Comparison of ENCODE assay signal across 7 mouse cellular contexts in the genomic region with DNA sequence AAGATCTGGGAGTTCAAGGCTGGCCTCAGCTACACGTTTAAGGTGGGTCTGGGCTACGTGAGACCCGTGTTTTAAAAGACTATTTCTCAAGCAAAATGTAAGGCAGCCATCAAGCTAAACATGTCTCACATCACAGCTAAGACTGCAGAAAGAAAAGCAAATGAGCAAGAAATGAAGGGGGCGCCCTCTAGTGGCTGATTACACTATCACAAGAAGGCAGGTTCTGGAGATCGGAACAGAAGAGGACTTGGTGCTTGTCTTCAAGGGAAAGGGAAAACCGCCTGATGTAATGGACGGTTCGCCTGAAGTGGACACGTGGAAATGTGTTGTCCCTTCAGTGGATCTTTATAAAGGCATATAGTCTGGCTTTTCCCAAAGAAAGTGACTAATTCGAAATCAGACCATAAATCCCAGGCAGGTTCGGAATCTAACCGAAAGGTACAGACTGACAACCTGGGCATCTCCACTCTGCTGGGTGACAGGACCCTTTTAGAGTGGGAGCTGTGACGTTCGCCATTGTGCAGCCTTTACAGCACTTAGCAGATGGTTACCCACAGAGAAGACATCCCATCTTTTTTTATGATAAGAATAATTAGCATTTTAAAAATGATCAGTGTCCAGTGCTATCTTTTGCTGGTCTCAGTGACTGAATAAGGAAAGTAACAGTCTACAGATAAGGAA. TPM values are rescaled to one million over a fixed set of nuclear protein-coding genes. Genes with fewer than 3 reads are reported as not detected.
A peak's percentile ranks its signal among the peaks of the same experiment; 100 is the strongest.
DNase-seq lines count a peak whose midpoint lies in the region; ATAC-seq and TF ChIP-seq lines count a peak whose summit lies in the region.

No protein-coding gene starts in this region.

- POLR2A ChIA-PET in Patski (lab: Charles Lee) = no interaction called here

- no peaks in the 10 kb centered on the region for H3K9me3 ChIP-seq in forebrain, embryonic 14.5 days (replicated peaks; ENCODE audit: control insufficient read depth, low read length)
- no peaks in the 10 kb centered on the region for H3K9me3 ChIP-seq in hindbrain, embryonic 13.5 days
- no peaks in the 10 kb centered on the region for H3K9me3 ChIP-seq in midbrain, embryonic 11.5 days (ENCODE audit: control insufficient read depth, low read length)

- no peak overlapping the region for H3K27ac ChIP-seq in forebrain, embryonic 14.5 days (ENCODE audit: low read depth, low read length)
- no peak overlapping the region for H3K27ac ChIP-seq in hindbrain, embryonic 13.5 days
- H3K27ac ChIP-seq in midbrain, embryonic 11.5 days (ENCODE audit: low read depth, low read length) = no peak overlapping the region

- H3K4me2 ChIP-seq in forebrain, embryonic 14.5 days (ENCODE audit: low read length) = 0 out of 2 replicates have a peak overlapping the region, but pooled peaks have one; percentile 3
- H3K4me2 ChIP-seq in hindbrain, embryonic 13.5 days = no peak overlapping the region
- H3K4me2 ChIP-seq in midbrain, embryonic 11.5 days = no peak overlapping the region

- peak; percentile 81 for TF ChIP-seq CTCF in Patski (IDR thresholded peaks at IDR 0.05)

- H3K4me1 ChIP-seq in forebrain, embryonic 14.5 days (ENCODE audit: control insufficient read depth, insufficient read depth, low read length) = no peaks in the 10 kb centered on the region
- H3K4me1 ChIP-seq in hindbrain, embryonic 13.5 days (replicated peaks) = peaks cover 5% of the 10 kb centered on the region
- H3K4me1 ChIP-seq in midbrain, embryonic 11.5 days (ENCODE audit: control insufficient read depth, insufficient read depth, low read length) = peaks cover 6% of the 10 kb centered on the region; the same call in 1 of the 2 replicates

- in situ Hi-C loops in Patski (cut with MboI; ENCODE audit: low pct_unique_long_range_greater_than_20kb) = no loop called here

- no peak overlapping the region for H3K4me3 ChIP-seq in forebrain, embryonic 14.5 days (ENCODE audit: low read depth, low read length)
- H3K4me3 ChIP-seq in hindbrain, embryonic 13.5 days = no peak overlapping the region
- no peak overlapping the region for H3K4me3 ChIP-seq in midbrain, embryonic 11.5 days (ENCODE audit: low read depth, low read length)

- H3K9ac ChIP-seq in forebrain, embryonic 14.5 days (ENCODE audit: low read length) = no peak overlapping the region
- H3K9ac ChIP-seq in hindbrain, embryonic 13.5 days = no peak overlapping the region
- H3K9ac ChIP-seq in midbrain, embryonic 11.5 days (ENCODE audit: low read length) = no peak overlapping the region

- no peaks in the 10 kb centered on the region for H3K36me3 ChIP-seq in forebrain, embryonic 14.5 days (ENCODE audit: control insufficient read depth, insufficient read depth, low read length)
- no peaks in the 10 kb centered on the region for H3K36me3 ChIP-seq in hindbrain, embryonic 13.5 days
- no peaks in the 10 kb centered on the region for H3K36me3 ChIP-seq in midbrain, embryonic 11.5 days (ENCODE audit: control insufficient read depth, insufficient read depth, low read length)

- WGBS in forebrain, embryonic 14.5 days = 26% methylated on average over 14 of the region's 14 CpGs
- 29% methylated on average over 14 of the region's 14 CpGs for WGBS in hindbrain, embryonic 13.5 days
- 28% methylated on average over 14 of the region's 14 CpGs for WGBS in midbrain, embryonic 11.5 days

- peaks cover 16% of the 10 kb centered on the region for H3K27me3 ChIP-seq in Patski
- no peaks in the 10 kb centered on the region for H3K27me3 ChIP-seq in forebrain, embryonic 14.5 days (replicated peaks; ENCODE audit: control insufficient read depth, insufficient read depth, low read length)
- H3K27me3 ChIP-seq in hindbrain, embryonic 13.5 days = no peaks in the 10 kb centered on the region
- no peaks in the 10 kb centered on the region for H3K27me3 ChIP-seq in midbrain, embryonic 11.5 days (ENCODE audit: control insufficient read depth, insufficient read depth, low read length)

- CTCF ChIA-PET in Patski (lab: Charles Lee) = interaction anchor here (1.1 to 2.1 kb wide), 5 partner anchors 9 to 71 kb away, joined by 3 to 12 read pairs (median 5); partner anchors contain the start of gene Pttg1

- ATAC-seq in Patski = peak; percentile 75
- peak; percentile 80 for ATAC-seq in forebrain, embryonic 14.5 days
- ATAC-seq in hindbrain, embryonic 13.5 days (ENCODE audit: low FRiP score) = peak; percentile 46
- ATAC-seq in midbrain, embryonic 11.5 days (ENCODE audit: low FRiP score) = peak; percentile 34

- no peak for DNase-seq in Patski (ENCODE audit: low read depth, low spot score)
- peak; percentile 59 for DNase-seq in c-Kit-positive CD71-positive TER-119-negative erythroid progenitor cells, embryonic 14.5 days (ENCODE audit: low read depth)
- DNase-seq in forebrain, embryonic 14.5 days (ENCODE audit: low spot score) = peak; percentile 85
- DNase-seq in left cerebral cortex, adult 8-10 months (ENCODE audit: low spot score in 2 of 2) = peak; percentile 55 to 60
- DNase-seq in midbrain, embryonic 11.5 days (ENCODE audit: low spot score, missing footprints) = peak; percentile 98
- peak; percentile 53 to 69 for DNase-seq in right cerebral cortex, postnatal 36 days (ENCODE audit: low spot score in 2 of 2)

RNA-seq across cellular contexts. Expression of gene Pttg1, which starts 13.1 kb away (rescaled TPM):
- 32.4 TPM for polyA plus RNA-seq in Patski (2021)
- 34.9 and 44.3 TPM in 2 replicates for polyA plus RNA-seq in forebrain, embryonic 14.5 days (2014; fragmentation: Nextera tagmentation; extraction: Ambion mirVana)
- 51.3 and 56.9 TPM in 2 replicates for polyA plus RNA-seq in hindbrain, embryonic 13.5 days (2015; fragmentation: Nextera tagmentation; extraction: Ambion mirVana)
- 10 to 100 TPM; 27.6 to 31.7 (median 29.8) TPM for total RNA-seq in left cerebral cortex, adult 8-10 months (2022)
- polyA plus RNA-seq in midbrain, embryonic 11.5 days (2014; fragmentation: Nextera tagmentation; extraction: Ambion mirVana) = 89.0 and 97.1 TPM in 2 replicates

RNA-seq across cellular contexts. Expression of gene Slu7, which starts 20.6 kb away (rescaled TPM):
- polyA plus RNA-seq in Patski (2021) = 55.8 TPM
- 70.5 and 76.7 TPM in 2 replicates for polyA plus RNA-seq in forebrain, embryonic 14.5 days (2014; fragmentation: Nextera tagmentation; extraction: Ambion mirVana)
- polyA plus RNA-seq in hindbrain, embryonic 13.5 days (2015; fragmentation: Nextera tagmentation; extraction: Ambion mirVana) = 71.0 and 71.5 TPM in 2 replicates
- total RNA-seq in left cerebral cortex, adult 8-10 months (2022) = 10 to 100 TPM; 52.6 to 58.3 (median 55.7) TPM
- polyA plus RNA-seq in midbrain, embryonic 11.5 days (2014; fragmentation: Nextera tagmentation; extraction: Ambion mirVana) = 71.6 and 76.7 TPM in 2 replicates
